Mouse (Mus musculus) retina, postnatal 7 days (tissue): ENCODE measurements around the gene Drosha.
"Not testable (repeated sequence)": the region's sequence is repeated elsewhere in the genome, so short reads cannot be mapped to it uniquely, and the experiment has no call there.

Source experiments
- DNase-seq: peaks from one replicate; pipeline ENCODE4 v3.0.0-alpha.2; 2012; ENCODE audit warnings: low read depth, low spot score

The Drosha gene

DNA sequence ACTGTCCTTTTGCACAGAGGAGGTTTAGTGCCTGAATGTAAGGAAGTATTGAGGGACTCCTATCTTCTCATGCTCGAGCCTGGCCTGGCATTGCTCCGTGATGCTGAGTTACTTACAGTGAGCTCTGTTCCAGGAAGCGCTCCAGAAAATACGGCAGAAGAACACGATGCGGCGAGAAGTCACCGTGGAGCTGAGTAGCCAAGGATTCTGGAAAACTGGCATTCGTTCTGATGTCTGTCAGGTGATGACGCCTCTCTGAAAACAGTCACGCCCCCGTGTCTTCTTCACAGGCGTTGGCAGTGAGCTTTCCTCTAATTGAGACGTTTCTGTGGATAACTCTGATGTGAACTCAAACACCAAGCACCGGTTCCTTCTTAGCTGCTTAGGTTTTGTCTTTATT is 60.2 kb downstream of the Drosha start:
- DNase-seq: no peak

DNA sequence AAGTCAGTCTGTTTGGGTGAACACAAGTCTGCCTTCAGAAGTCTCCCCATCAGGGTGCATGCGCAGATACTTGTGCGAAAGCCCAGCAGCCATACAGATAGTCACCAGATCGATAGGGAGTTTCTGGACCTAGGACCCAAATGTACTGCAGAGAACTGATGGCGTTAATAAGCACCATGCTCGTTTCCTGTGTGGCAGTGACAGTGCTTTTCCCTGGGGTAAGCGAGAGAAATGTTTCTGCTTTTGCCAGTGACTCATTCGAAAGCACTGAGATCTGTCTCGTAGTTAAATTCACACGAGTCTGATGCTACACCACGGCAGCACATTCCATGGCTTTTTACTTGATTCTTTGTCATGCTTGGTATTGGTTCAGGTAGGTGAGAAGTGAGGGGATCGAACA is 60.7 kb downstream of the Drosha start:
- no peak for DNase-seq

DNA sequence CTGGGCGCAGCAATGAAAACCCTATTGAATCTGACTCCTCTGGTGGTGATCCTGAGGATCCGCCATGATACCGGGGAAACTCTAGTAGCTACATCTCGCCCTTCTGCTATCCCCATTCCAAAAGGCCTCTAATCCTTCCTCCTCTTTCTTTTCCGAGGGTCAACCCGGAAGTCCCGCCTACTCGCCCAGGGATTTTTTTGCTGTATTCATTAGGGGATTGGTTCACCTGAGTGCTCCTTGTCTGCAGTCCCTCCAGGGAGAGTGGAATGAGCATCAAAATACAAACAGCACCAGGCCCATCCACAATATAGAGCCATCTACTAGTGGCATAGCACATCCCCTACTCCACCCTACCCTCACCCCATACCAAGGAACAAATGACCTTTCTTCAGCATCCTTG is 62.6 kb downstream of the Drosha start:
- no peak for DNase-seq

DNA sequence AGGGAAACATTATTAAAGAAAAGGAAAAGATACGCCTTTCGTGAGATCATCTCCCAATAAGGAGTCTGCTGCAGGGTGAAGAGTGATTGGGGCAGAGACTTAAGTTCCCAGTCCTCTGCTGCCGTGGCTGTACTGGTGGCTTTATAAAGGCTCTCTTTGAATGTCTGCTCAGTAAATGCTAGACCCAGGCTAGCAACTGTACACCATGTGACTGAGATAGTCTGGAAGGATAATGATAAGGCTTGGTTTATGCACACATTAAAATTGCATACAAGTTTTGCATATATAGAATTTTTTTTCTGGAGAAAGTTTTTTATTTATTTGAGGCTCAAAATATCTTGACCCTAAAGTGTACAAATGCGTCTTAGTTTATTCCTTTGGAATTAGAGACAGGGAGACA is 63.7 kb downstream of the Drosha start:
- DNase-seq: no peak

DNA sequence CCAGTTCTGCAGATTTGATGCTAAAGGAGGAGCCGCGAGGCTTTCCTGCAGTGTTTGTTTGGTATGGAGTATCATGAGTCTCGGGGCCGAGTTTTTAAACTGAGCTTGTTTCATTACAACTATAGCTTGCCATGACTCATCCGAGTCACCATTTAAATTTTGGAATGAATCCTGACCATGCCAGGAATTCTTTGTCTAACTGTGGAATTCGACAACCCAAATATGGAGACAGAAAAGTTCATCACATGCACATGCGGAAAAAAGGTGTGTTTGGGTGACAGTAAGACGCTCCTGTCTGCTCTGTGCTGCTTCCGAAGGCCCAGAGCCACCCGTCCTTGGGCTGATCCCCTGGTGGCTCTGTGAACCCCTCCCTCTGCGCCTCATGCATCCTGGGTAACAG is 65.3 kb downstream of the Drosha start:
- no peak for DNase-seq

DNA sequence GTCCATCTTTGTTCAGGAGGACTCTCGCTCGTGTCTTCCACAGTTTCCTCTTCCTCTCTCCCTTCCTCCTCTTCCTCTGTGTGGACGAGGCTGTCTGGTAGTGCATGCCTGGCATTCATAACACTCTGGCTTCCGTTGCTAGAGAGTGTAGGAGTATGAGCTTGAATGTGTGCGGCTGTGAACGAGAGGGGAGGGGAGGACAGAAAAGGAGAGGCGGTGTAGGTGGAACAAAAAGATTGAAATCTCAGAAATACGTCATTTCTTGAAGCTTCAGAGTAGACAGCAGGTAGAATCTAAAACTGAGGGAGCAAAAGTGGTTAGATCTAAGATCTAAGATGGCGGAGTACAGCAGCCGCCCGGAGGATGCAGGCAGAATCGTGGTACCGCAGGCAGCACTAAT is 70.8 kb downstream of the Drosha start:
- DNase-seq: no peak

DNA sequence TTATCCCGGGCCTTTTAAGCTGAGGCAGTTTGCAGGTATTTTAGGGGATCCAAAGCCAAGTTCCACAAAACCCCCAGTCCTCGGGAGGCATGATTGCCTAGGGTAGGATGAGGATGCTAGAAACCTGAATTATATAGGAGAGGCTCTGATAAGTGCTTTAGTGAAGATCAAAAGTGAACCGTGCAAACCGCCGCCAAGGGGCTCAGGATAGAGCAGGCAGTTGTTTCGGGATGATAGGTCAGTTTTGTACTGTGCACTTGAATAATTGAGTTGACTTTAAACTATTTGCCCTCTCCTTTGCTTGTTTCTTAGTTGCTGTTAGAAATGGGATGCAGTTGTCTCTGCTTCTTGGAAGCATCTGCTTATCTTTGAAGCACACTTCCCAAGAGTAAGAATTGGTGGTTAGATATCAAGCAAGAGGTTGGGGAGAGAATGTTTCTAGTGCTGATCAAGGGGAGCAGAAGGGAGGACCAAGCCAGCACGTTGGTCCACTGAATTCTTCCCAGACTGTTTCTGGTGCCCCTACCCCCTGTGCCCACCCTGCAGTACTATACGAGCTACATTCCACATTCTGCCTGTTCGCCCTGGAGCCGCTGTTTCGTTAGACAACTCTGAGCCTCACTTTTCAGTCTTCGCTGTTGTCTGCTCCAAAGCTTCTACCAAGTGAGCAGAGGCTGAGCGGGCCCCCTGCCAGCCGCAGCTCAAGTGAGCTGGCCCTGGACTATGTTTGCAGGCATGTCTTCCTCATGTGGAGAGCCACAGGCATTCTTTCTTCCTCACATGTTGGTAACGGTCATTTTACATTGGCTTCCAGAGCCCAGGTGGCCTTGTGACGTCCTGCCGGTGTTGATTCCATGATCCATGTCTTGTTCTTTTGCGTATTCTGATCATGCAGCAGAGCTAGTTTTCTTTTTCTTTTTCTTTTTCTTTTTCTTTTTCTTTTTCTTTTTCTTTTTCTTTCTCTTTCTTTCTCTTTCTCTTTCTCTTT is 71.7 kb downstream of the Drosha start:
- DNase-seq: no peak

DNA sequence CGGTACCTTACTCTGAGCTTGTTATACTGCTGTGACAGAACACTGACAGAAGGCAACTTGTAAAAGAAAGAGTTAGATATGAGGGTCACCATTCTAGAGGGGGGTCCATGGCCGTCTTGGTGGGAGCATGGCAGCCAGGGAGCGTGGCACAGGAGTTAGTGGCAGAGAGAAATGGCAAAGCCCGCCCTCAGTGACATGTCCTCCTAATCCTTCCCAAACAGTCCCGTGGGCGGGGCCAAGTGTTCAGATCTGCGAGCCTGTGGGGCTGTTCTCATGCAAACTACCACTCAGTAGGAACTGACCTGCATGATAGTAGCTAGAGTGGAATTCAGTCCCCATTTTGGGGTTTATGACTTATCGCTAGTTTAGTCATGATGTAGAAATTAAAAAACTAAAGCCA is 73.2 kb downstream of the Drosha start:
- DNase-seq: no peak

DNA sequence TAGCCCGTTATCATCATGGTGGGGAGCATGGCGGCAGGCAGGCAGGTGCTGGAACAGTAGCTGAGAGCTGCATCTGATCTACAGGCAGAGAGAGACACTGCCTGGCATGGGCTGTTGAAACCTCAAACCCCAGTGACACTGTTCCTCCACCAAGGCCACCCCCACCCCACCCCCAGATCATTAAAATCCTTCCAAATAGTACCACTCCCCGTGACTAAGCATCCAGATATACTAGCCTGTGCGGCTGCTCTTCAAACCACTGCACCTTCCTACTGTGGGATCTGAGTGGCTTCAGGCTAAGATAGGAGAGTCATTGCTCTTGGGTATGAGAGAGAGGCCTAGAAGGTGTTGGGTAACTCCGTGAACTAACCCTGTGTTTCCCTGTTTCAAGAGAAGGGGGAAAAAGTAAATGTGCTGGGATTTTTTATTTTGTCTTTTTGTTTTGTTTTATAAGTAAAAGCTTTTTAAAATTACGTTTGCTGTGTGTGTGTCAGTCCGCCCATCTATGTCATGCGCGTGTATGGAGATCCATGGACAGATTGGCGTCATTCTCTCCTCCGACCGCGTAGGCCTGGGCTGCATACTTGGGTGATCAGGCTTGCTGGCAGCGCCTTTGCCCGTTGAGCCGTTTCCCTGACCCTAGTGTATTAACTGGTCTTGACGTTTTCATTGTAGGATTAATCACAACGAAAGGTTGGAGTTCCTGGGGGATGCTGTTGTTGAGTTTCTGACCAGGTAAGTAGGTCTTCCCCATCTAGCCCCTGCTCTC is 76.0 kb downstream of the Drosha start:
- no peak for DNase-seq

DNA sequence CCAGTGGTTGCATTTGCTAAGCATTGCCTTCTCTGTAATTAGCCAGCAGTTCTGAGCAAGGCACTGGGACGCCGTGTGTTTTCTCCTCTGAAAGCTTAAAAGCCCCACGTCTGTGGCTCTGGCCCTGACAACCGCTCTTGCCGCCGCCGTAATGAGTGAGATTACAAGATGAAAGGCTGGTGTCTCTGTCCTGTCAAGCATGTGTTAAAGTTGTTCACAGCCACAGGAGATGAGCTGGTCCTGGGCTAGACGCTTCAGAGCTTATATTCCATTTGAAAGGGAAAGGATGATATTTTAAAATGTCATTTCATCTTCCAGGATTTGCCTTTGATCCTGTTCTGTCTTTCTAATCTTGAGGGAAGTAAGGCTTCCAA is 76.6 kb downstream of the Drosha start:
- DNase-seq: no peak

DNA sequence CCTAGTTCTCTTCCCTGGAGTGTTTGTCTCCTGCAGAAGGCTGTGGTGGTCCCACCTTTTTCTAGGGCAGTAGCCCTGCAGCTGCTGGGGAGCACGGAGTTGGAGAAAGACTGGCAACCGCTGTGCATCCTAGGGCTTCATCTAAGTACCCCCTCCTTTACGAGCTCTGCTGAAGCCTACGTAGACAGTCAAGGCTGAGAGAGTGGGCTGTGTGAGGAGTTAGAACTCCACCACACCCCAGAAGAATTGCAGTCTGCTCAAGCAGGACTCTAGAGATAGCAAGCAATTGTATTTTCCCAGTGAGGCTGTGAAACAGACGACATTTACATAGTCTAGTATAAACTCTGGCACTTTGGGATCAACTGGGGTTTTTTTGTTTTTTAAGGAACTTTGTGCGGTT is 79.8 kb downstream of the Drosha start:
- DNase-seq: no peak

DNA sequence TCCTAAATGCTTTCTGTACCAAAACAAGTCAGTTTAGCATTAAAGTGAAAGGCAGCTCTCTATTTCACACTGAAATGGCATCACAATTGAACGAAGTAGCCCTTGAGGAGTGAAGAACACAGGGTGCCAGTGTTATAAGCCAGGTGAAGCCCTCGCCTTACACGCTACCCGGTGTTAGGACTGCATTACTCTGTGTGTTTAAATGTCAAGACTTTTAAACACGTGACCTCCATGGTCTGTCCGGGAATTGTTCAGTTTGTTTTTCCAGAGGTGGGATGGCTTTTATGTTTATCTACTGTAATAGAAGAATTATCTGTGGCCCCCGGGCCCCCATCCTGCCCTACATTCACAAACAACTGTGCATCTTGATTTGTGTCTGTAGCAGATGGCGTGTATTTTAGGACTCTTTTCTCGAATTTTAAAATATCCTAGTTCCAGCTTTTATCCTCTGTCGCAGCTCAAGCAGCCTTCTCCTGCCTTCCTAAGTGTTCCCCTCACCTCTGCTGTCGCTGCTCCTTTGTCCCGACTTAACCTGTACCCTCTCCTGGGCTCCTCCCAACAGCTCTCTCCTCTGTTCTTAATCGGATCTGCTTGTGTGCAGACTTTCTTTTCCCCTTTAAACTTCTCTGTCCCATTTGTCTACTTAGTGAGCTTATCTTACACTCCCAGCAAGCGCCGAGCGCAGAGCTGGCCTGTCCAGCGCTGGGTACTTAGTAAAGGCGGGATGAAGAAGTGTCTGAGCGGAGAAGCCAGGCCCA is 83.5 kb downstream of the Drosha start:
- no peak for DNase-seq

DNA sequence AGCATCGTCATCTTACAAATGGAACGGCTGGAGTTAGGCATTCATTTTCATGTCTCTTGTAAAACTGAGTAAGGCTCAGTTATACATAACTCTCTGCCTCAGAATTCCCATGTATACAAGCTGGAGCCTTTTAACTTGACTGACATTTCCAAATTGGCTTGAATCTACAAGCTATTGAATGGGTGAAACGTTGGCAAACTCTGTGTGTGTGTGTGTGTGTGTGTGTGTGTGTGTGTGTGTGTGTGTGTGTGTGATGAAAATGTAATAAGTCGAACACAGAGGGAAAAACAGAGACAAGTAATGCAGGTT is 84.1 kb downstream of the Drosha start:
- no peak for DNase-seq

DNA sequence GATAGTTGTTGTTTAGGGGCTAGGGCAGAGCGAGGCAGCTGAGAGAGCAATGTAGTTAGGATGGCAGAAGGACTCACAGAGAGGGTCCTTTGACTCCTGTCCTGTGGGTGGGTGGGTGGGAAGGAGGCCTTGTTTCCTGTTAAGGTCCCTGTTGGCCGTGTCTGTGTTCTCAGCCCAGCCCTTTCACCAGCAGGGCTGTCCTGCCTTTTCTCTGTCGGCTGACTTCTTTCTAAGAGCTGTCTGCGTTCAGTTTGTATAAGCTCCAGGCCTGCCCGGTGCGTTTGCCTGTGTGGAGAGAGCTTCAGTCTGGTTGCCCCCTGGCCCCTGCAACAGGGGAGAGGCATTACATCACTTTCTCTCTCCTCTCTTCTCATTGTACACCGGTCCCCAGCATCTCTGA is 84.6 kb downstream of the Drosha start:
- DNase-seq: no peak

DNA sequence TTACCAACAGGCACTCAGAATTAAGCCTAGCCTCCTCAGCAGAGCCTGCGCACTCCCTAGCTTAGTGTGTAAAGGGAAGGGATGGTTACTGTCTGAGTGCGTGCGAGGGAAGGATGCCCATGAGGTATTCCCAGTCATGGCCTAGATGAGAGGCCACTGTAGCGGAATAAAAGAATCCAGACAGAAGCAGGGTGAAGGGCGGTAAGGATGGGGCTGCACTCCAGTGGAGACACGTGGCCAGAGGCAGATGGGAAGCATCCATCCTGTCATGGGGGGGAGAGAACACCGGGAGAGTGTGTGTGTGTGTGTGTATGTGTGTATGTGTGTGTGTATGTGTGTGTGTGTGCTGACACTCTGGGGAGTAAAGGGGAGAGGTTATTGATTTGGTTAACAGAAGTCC is 86.5 kb downstream of the Drosha start:
- DNase-seq: peak; percentile 19

DNA sequence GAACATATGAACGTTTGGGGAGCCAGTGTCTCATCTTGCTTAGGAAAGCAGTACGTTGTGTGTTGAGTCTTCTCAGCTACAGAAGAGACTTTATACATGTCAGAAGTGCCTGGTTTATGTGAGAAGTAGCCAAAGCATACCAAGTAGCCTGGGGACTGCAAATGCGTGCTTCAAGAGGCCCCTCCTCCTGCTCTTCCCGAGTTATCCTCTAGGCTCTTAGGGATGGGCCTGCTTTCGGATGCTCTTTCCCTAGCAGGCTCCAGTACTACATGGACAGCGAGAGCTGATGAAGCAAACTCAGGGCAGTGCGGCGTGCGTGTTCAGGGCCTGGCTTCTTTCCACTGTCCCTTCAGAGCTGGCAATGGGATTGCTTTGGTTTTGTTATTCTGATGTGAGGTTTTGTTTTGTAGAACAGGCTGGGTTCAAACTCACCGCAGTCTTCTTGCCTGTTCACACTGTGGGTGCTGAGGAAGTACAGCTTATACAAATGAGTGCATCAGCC is 91.8 kb downstream of the Drosha start:
- DNase-seq: no peak

DNA sequence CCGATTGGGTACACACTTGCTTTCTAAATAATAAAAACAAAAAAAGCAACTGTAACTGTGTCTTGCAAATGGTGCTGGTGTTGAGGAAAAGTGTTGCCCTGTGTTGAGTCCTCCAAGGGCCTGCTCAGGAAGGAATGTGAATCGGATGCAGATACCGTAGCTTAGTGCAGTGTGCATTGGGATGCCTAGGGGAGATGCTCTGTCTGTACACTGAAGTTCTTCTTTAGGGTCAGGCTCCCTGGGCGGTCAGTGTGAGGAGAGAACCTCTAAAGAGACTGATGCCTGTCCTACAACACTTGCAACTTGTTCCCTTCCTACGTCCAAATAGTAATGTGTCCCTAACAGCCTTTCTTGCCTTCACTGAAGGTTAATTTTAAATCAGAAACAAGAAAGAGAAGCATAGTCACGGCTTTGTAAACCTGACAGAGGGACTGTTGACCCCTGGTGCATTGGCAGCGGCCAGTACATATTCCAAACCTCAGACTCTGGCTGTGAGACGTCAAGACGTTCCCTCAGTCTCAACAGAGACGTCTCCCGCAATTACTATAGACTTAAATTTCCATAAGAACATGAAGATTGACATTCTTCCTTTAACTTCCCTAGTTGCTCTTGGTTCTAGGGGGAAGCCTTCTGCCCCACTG is 94.8 kb downstream of the Drosha start:
- not testable (repeated sequence) for DNase-seq

DNA sequence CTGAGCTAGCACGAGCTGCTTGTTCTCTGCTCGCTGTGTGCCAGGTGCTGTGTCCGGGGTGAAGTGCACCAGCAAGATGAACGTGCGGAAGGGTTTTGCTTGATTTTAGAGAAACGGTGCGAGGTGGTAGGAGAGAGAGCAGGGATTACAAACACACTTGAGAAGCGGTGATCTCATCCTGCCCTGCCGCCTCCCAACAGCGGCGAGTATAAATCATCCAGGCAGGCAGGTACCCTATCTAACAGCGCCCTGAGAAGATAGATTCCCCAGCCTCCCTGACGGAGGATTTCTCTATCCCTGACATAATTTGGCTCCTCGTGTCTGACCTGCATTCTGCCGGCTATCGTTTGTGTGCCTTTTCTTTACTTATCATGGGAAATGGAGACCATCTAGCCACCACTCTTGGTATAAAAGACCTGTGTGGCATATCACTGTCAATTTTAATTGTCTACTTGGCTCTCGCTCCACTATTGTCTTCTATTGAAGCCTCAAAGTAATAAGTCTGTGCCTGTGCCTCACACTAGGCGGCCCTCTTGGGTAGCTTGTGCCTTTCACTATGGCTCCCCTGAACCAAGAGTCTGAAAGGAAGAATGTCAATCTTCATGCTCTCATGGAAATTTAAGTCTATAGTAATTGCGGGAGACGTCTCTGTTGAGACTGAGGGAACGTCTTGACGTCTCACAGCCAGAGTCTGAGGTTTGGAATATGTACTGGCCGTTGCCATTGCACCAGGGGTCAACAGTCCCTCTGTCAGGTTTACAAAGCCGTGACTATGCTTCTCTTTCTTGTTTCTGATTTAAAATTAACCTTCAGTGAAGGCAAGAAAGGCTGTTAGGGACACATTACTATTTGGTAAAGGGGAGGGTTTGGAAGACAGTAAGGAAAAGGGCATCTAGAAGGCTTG is 95.6 kb downstream of the Drosha start:
- DNase-seq: no peak

DNA sequence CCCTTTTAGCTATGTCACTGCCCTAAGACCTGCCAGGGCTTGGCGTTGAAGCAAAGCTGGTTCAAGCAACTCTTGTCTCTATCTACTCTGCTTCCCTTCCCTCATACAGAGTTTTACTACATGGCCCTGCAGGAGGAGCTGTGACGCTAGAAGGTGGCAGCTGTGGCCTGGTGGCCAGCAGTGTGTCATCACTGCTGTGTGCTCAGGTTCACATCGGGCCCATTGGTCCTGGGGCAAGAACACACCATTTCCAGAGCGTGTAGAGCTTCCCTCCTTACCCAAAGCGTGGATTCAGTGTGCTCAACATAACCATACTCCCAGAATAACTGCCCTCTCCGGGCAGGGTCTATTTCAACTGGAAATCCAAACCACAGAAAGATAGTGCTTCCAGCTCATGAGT is 97.3 kb downstream of the Drosha start:
- no peak for DNase-seq

DNA sequence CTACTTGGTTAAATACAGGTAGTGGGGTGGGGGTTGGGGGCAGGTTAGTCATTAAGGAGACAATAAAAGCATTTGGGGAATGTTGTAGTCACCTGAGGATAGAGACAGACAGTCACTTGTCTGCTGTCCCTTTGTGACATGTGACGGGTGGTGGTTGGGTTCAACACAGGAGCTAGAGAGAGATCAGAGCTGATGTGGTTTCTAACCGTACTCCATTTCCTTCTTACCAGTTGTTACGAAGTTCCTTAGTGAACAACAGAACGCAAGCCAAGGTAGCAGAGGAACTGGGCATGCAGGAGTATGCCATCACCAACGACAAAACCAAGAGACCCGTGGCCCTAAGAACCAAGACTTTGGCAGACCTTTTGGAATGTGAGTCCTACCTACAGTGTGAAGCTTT is 99.2 kb downstream of the Drosha start:
- DNase-seq: no peak

DNA sequence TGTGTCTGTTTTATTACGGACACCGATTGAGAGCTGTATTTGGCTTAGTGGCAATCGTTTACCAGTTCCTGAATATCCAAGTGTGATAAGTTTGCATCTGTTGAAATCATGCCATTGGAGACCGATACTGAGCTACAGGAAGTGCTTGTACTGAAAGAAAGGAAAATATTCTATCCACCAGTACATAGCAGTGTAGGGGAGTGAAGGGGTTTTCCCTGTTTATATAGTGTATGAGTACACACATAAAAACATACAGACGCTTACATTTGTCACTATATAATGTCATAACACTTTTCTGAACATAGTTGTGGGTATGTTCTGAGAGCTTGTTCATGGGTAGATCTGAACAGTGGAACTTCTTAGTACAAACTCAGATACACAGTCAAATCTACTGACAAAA is 106.9 kb downstream of the Drosha start:
- no peak for DNase-seq
